Mouse (Mus musculus): ENCODE results near the gene Trmt2a. TPM values are rescaled to one million over a fixed set of nuclear protein-coding genes. Genes with fewer than 3 reads are reported as not detected.

Trmt2a gene
- total and polyA plus RNA-seq, 2 experiments from 2014 or later, result 55.5 to 67.6 TPM

- TF ChIP-seq CTCF (IDR thresholded peaks at IDR 0.05), result no peak
- no peaks in the 10 kb centered on the region for H3K4me1 ChIP-seq (ENCODE audit: insufficient read depth, low read length)
- H3K9me3 ChIP-seq (ENCODE audit: low read length), result no peaks in the 10 kb centered on the region
- H3K4me3 ChIP-seq (ENCODE audit: low read depth, low read length), result no peak overlapping the region
- H3K9ac ChIP-seq (replicated peaks; ENCODE audit: low read length, poor library complexity, severe bottlenecking), result no peak overlapping the region
- H3K4me2 ChIP-seq (ENCODE audit: low read depth, low read length, poor library complexity, severe bottlenecking), result no peak overlapping the region
- peaks cover 68% of the 10 kb centered on the region for H3K36me3 ChIP-seq (ENCODE audit: insufficient read depth, low read length)
- DNase-seq (ENCODE audit: low spot score) (no peak), ATAC-seq (ENCODE audit: low FRiP score) (no peak)
- H3K27me3 ChIP-seq (ENCODE audit: insufficient read depth, low read length), result no peaks in the 10 kb centered on the region
- 91% methylated on average over 10 of the region's 10 CpGs for WGBS
- no peak overlapping the region for H3K27ac ChIP-seq (ENCODE audit: low read depth, low read length)
These were observed 6.9 kb upstream of the Trmt2a start for GRCm38 (mm10) chr16:18241581-18241980.

- peak overlapping the region; percentile 89 for H3K9ac ChIP-seq (replicated peaks; ENCODE audit: low read length, poor library complexity, severe bottlenecking)
- H3K9me3 ChIP-seq (ENCODE audit: low read length), result no peaks in the 10 kb centered on the region
- peak; percentile 19 for DNase-seq (ENCODE audit: low spot score)
- 0 out of 2 replicates have a peak, but pooled peaks have one; percentile 0 for ATAC-seq (ENCODE audit: low FRiP score)
- peak overlapping the region; percentile 93 for H3K4me3 ChIP-seq (ENCODE audit: low read depth, low read length)
- H3K4me2 ChIP-seq (ENCODE audit: low read depth, low read length, poor library complexity, severe bottlenecking), result peak overlapping the region; percentile 74
- WGBS, result under 1% methylated on average over 33 of the region's 33 CpGs
- H3K36me3 ChIP-seq (ENCODE audit: insufficient read depth, low read length), result peaks cover 48% of the 10 kb centered on the region
- H3K4me1 ChIP-seq (ENCODE audit: insufficient read depth, low read length), result peaks cover 10% of the 10 kb centered on the region
- peak overlapping the region; percentile 89 for H3K27ac ChIP-seq (ENCODE audit: low read depth, low read length)
- no peaks in the 10 kb centered on the region for H3K27me3 ChIP-seq (ENCODE audit: insufficient read depth, low read length)
- no peak for TF ChIP-seq CTCF (IDR thresholded peaks at IDR 0.05)
These were observed 719 bp upstream of the Trmt2a start for GRCm38 (mm10) chr16:18247521-18248399.

GRCm38 (mm10) chr16:18249364-18249967, 987 bp downstream of the Trmt2a start:
- Histone ChIP-seq H3K27ac (ENCODE audit: low read depth, low read length) (peak overlapping the region; percentile 89), H3K36me3 (ENCODE audit: insufficient read depth, low read length) (peaks cover 53% of the 10 kb centered on the region), H3K4me2 (ENCODE audit: low read depth, low read length, poor library complexity, severe bottlenecking) (peak overlapping the region; percentile 74), H3K4me3 (ENCODE audit: low read depth, low read length) (peak overlapping the region; percentile 93), H3K27me3 (ENCODE audit: insufficient read depth, low read length) (no peaks in the 10 kb centered on the region), H3K9me3 (ENCODE audit: low read length) (no peaks in the 10 kb centered on the region), H3K9ac (replicated peaks; ENCODE audit: low read length, poor library complexity, severe bottlenecking) (peak overlapping the region; percentile 89), H3K4me1 (ENCODE audit: insufficient read depth, low read length) (peaks cover 10% of the 10 kb centered on the region)
- ATAC-seq (ENCODE audit: low FRiP score), result peak; percentile 17; the same call in 1 of the 2 replicates
- WGBS, result 7% methylated on average over 27 of the region's 27 CpGs
- TF ChIP-seq CTCF (IDR thresholded peaks at IDR 0.05), result no peak
- DNase-seq (ENCODE audit: low spot score), result peak; percentile 38

GRCm38 (mm10) chr16:18250231-18250630, 1.8 kb downstream of the Trmt2a start:
- WGBS, result 48% methylated on average over 4 of the region's 4 CpGs
- no peak overlapping the region for H3K27ac ChIP-seq (ENCODE audit: low read depth, low read length)
- peak overlapping the region; percentile 74 for H3K4me2 ChIP-seq (ENCODE audit: low read depth, low read length, poor library complexity, severe bottlenecking)
- no peaks in the 10 kb centered on the region for H3K9me3 ChIP-seq (ENCODE audit: low read length)
- H3K36me3 ChIP-seq (ENCODE audit: insufficient read depth, low read length), result peaks cover 47% of the 10 kb centered on the region
- H3K9ac ChIP-seq (replicated peaks; ENCODE audit: low read length, poor library complexity, severe bottlenecking), result no peak overlapping the region
- no peak for ATAC-seq (ENCODE audit: low FRiP score)
- peak overlapping the region; percentile 93; the same call in 1 of the 2 replicates for H3K4me3 ChIP-seq (ENCODE audit: low read depth, low read length)
- peaks cover 10% of the 10 kb centered on the region for H3K4me1 ChIP-seq (ENCODE audit: insufficient read depth, low read length)
- H3K27me3 ChIP-seq (ENCODE audit: insufficient read depth, low read length), result no peaks in the 10 kb centered on the region
- TF ChIP-seq CTCF (IDR thresholded peaks at IDR 0.05), result no peak
- DNase-seq (ENCODE audit: low spot score), result no peak

DNA sequence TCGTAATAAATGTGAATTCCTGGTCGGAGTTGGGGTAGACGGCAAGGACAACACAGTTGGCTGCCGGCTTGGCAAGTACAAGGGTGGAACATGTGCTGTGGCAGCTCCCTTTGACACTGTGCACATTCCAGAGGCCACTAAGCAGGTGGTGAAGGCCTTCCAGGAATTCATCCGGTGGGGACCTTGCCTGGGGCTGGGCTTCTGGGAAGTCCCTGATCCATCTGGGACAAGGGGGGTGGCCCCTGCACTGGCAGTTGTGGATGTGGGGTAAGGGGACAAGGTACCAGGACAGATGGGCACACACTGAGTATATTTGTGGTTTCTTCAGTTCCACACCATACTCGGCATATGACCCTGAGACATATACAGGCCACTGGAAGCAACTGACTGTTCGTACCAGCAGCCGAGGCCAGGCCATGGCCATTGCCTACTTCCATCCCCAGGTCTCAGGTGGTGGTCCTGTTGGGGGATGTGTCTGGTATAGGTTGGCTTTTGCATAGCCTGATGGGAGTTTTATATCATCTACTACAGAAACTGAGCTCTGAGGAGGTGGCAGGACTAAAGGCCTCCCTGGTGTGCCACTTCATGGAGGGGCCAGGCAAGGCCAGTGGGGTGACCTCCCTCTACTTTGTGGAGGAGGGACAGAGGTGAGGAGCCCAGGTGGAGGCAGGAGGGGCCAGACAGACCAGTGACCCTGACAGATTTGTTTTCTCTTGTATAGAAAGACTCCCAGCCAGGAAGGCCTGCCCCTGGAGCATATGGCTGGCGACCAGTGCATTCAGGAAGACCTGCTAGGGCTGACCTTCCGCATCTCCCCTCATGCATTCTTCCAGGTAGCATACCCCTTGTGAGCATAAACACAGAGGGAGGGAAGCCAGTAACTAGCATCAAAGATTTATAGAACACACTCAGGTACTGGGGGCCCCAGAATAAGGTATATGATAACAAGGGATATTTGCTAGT, 2.6 kb downstream of the Trmt2a start:
- H3K36me3 ChIP-seq (ENCODE audit: insufficient read depth, low read length), result peaks cover 45% of the 10 kb centered on the region
- no peak for ATAC-seq (ENCODE audit: low FRiP score)
- TF ChIP-seq CTCF (IDR thresholded peaks at IDR 0.05), result no peak
- WGBS, result 57% methylated on average over 10 of the region's 10 CpGs
- peak overlapping the region; percentile 12; the same call in 1 of the 2 replicates for H3K4me2 ChIP-seq (ENCODE audit: low read depth, low read length, poor library complexity, severe bottlenecking)
- no peak overlapping the region for H3K4me3 ChIP-seq (ENCODE audit: low read depth, low read length)
- H3K9ac ChIP-seq (replicated peaks; ENCODE audit: low read length, poor library complexity, severe bottlenecking), result no peak overlapping the region
- peaks cover 10% of the 10 kb centered on the region for H3K4me1 ChIP-seq (ENCODE audit: insufficient read depth, low read length)
- no peaks in the 10 kb centered on the region for H3K9me3 ChIP-seq (ENCODE audit: low read length)
- DNase-seq (ENCODE audit: low spot score), result no peak
- H3K27me3 ChIP-seq (ENCODE audit: insufficient read depth, low read length), result no peaks in the 10 kb centered on the region
- no peak overlapping the region for H3K27ac ChIP-seq (ENCODE audit: low read depth, low read length)
